Mouse (Mus musculus): ENCODE measurements at regions not wholly inside any gene's neighbourhood (a gene's known extent, or its start where the extent isn't known, plus 50 kb on each side); places are given as distances from the start of the nearest gene placed in this dataset.
A peak's percentile ranks its signal among the peaks of the same experiment; 100 is the strongest.

GRCm38 (mm10) chr2:46358225-46358624 is 1241.0 kb upstream of the Zeb2 start:
- no peak for DNase-seq

GRCm38 (mm10) chr2:46356651-46357050 is 1239.5 kb upstream of the Zeb2 start:
- DNase-seq = no peak

DNA sequence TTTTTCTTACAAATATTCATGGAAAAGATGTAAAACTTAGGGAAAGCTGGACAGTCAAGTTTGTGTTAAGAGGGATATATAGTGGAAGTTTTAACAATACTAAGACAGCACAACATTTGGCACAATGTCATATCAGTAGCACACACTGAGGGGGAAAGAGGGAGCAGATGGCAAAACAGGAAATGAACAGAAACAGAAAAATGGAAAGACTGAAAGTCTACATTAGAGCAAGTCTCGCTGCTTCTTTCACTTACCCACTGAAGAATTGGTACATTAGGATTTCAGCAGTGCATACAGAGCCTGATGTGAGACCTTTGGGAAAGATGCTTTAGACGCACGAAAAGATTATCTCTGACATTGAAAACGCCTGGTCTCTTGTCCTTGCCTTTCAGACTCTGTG is 1223.5 kb upstream of the Zeb2 start:
- no peak for DNase-seq

DNA sequence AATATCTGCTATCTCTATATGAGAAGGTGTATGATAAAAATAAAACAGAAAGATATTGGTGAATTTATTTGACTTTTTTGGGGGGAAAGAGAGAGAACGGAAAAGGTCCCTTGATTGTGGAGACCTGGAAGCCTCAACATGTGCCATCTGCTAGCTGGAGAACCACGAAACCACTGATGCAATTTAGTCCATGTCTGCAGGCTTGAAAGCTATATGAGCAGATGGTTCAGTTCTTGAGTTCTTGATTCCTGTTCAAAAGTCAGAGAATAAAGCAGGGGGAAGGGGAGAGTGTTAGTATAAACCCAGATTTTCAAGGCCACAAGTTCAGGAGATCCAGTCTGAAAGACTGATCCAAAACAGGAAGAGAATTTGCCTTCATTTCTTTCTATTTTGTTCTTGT is 1199.5 kb upstream of the Zeb2 start:
- no peak for DNase-seq

GRCm38 (mm10) chr2:46315243-46315642 is 1198.0 kb upstream of the Zeb2 start:
- DNase-seq = no peak

DNA sequence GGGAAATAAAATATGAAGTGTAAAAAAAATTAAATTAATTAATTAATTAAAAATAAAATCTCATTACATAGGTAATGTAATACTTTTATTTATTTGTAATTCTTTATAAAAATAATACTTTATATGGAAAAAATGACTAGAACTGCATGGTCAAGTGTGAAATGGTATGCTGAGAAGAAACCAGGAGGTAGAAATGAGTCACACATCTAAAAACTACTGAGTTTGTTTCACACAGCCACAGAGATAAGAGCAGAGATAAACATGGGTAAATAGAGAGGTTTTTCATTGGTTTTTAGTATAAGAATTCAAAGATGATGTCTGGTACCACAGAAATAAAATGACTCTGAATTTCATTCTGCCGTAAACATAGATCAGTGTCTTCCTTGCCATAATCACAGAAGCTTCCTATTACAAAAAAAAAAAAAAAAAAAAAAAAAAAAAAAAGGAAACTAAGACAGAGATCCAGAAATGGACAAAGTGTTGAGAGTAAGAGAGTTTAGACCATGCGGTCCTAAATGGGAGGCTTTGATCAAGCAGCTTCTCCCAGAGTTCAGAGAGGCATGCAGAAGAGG is 1190.5 kb upstream of the Zeb2 start:
- no peak for DNase-seq

GRCm38 (mm10) chr2:46302627-46303026 is 1185.4 kb upstream of the Zeb2 start:
- no peak for DNase-seq

GRCm38 (mm10) chr2:46297274-46297843 is 1180.2 kb upstream of the Zeb2 start:
- DNase-seq = no peak

GRCm38 (mm10) chr2:46283929-46284598 is 1166.9 kb upstream of the Zeb2 start:
- no peak for DNase-seq

GRCm38 (mm10) chr2:46280822-46281221 is 1163.6 kb upstream of the Zeb2 start:
- no peak for DNase-seq

DNA sequence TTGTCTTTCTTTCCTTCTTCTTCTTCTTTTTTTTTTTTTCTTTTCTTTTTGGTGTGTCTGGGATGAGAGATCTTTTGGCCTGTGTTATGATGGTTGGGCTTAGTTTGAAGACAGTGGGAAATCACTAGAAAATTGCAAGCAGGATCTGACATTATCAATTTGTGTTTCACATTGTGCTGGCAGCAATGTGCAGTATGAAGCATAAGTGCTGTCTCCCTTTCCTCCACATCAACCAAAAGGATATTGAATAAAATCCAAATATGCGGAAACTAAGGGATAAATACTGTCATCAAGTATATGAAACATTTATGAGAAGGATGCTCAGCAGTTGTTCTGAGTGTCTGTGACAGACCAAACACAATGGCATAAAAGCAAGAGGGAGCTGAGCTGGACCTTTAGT is 1144.4 kb upstream of the Zeb2 start:
- no peak for DNase-seq

DNA sequence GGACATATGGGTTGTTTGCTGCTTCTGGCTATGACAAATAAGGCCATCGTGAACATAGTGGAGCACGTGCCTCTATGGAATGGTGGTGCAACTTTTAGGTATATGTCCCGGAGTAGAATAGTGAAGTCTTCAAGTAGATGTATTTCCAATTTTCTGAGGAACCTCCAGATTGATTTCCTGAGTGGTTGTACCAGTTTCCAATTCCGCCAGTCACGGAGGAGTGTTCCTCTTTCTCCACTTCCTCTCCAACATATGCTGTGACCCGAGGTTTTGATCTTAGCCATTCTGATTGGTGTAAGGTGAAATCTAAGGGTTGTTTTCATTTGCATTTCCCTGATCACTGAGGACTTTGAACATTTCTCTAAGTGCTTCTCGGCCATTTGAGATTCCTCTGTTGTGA is 1134.4 kb upstream of the Zeb2 start:
- DNase-seq = no peak

GRCm38 (mm10) chr2:46245717-46246116 is 1128.5 kb upstream of the Zeb2 start:
- no peak for DNase-seq

- DNase-seq = no peak
Measured at GRCm38 (mm10) chr2:46244697-46245096, 1127.5 kb upstream of the Zeb2 start.

- DNase-seq = no peak
Measured at GRCm38 (mm10) chr2:46242806-46243205, 1125.6 kb upstream of the Zeb2 start.

- no peak for DNase-seq
Measured at GRCm38 (mm10) chr2:46239874-46240273, 1122.7 kb upstream of the Zeb2 start.

DNA sequence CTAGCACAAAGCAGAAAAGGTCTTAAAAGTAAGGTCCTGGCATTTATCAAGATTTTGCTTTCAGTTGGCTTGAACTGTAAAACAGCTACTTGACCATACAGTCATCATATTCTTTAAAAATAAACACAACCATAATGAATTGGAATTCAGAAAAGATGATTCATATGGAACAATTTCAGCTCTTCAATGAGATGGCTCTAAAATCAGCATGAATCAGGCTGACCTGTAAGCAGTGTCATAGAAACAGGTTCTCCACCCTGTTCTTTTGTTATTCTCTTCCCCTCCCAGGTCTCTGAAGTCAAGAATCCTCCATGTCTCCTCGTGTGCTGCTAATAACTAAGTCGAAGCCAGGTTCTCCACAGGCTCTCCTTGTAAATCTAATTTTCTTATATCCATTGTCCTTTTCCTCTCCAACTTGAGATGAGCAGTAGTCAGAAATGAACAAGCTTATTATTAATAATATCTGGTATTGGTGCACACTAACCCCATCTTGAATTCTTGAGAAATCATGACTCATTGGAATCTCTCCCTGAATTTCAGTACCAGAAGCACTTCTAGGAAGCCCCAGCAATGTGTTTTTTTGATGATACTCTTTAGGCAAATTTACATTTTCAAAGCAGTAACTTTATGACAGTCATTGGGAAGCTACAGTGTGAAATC is 1113.7 kb upstream of the Zeb2 start:
- no peak for DNase-seq

DNA sequence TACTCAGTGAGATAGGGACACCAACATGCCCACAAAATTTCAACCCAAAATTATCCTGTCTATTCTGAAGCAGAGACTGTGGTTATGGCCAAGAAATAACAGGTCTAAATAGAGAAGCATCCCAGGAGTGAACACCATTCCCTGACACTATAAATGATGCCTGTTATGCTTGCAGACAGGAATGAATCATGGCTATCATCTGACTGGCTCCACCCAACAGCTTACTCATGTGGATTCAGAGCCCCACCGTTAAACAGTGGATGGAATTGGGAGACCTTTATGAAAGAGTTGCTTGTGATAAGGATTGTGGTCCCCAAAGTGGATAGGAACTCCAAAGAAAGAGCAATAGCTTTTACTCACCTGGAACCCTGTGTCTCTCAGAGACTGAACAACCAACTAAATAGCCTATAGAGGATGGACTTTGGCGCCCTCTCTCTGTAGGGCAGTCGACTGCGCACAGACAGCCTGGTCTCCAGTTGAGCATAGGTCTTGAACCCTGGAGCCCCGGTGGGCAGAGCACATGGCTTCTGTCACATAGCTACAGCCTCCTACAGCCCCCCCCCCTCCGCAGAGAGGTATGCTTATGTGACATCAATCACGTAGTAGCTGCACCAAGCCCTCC is 1101.3 kb upstream of the Zeb2 start:
- DNase-seq = peak; percentile 1 to 2

GRCm38 (mm10) chr2:46199341-46199740 is 1082.1 kb upstream of the Zeb2 start:
- no peak for DNase-seq

DNA sequence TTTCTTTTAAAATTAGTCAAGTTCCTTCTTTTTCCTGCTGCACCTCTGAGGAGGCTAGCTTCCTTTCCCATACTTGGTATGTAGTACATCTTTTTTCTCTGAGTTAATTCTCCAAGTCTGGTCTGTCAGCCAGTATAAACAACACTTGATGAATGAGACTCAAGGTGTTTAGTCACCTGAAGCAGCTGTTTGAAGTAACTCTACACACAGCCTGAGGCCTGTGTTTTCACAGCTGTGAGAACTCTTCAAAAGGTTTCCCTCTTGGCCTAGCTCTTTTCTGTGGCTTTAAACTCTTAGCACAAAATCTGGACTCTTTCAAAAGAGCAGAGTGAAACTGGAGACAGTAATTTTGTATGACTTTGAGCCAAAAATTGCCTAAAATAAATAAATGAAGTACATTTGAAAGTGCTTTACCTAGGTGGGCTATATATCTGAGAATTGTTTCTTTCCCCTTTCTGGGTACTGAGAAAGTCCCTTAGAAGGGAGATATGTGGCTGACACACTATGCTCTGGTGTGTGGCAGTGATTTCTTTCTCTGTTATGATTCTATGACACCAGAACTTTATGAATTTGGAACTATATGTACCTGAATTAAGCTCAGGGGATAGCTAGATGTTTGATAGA is 1070.2 kb upstream of the Zeb2 start:
- no peak for DNase-seq

DNA sequence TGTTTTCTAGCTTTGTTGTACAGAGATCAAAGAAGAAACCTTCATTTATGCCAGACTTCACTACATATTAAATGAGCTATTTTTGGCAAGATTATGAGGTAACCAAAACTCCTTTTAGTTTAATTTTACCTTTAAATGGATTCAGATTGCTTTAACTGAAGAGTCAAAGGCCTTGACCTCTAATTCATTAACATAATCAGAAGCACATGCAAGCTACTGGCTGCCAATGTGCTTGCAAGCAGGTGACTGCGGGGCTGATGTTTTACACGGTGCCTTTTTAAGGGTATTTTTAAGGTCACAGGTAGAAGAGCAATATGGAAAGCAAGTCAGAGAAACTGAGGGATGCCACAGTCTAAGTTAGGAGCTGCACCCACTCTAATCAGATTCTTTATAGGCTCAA is 1066.0 kb upstream of the Zeb2 start:
- no peak for DNase-seq

DNA sequence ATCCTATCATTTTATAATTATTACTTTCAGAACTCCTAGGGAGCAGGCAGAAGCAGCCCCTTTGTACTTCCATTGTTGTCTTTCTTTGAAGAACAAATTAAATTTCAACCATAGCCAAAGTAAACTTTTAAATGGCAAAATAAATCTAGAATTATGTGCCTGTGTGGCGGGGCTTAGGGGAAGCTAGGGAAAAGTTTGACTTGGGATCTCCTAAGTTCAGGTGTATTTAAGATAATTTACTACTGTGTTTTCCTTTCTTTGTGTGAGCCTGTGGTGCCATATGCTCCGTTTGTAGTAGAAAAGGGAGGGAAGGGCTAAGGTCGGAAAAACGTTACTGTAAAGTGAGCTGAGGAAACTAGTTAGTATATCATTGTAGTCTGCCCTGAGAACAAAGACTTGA is 1062.5 kb upstream of the Zeb2 start:
- DNase-seq = no peak

- no peak for DNase-seq
Measured at GRCm38 (mm10) chr2:46168488-46168887, 1051.3 kb upstream of the Zeb2 start.
